Mouse (Mus musculus) heart, postnatal 0 days (tissue): Measurements from ENCODE around the gene Wipf2. TPM values are rescaled to one million over a fixed set of nuclear protein-coding genes. Genes with fewer than 3 reads are reported as not detected.

Experiments
- ATAC-seq: fragments of 200-750 bp; cut with Nextera tagmentation; 2 replicates; pipeline ENCODE4 v1.8.0; 2017; ENCODE audit warnings: low read depth, moderate number of reproducible peaks, moderate library complexity; ENCODE audit not compliant: insufficient read depth
- DNase-seq: peaks from one replicate; pipeline ENCODE4 v3.0.0-alpha.2; 2016; ENCODE audit warnings: low spot score
- H3K27ac ChIP-seq: fragments of 300-500 bp; sonication (generic); 2 replicates; pipeline ENCODE4 v1.5.1; 2014; ENCODE audit warnings: low read depth, mild to moderate bottlenecking
- H3K27me3 ChIP-seq: fragments of 300-500 bp; sonication (generic); 2 replicates; pipeline ENCODE4 v1.6.1; 2014; ENCODE audit warnings: low read length, mixed read lengths; ENCODE audit not compliant: control insufficient read depth, insufficient read depth
- H3K36me3 ChIP-seq: fragments of 300-500 bp; sonication (generic); replicated peaks from 2 replicates; pipeline ENCODE4 v1.6.1; 2014; ENCODE audit warnings: low read length, mixed read lengths; ENCODE audit not compliant: control insufficient read depth, insufficient read depth
- H3K4me1 ChIP-seq: fragments of 300-500 bp; sonication (generic); 2 replicates; pipeline ENCODE4 v1.6.1; 2014; ENCODE audit warnings: antibody characterized with exemption; ENCODE audit not compliant: control insufficient read depth, insufficient read depth
- H3K4me2 ChIP-seq: fragments of 300-500 bp; sonication (generic); 2 replicates; pipeline ENCODE4 v1.6.1; 2014; ENCODE audit warnings: low read depth, mild to moderate bottlenecking, low read length, moderate library complexity
- H3K4me3 ChIP-seq: fragments of 300-500 bp; sonication (generic); 2 replicates; pipeline ENCODE4 v1.5.1; 2014; ENCODE audit warnings: low read depth, low read length
- H3K9ac ChIP-seq: fragments of 300-500 bp; sonication (generic); replicated peaks from 2 replicates; pipeline ENCODE4 v1.6.1; 2014; ENCODE audit warnings: low read depth, low read length, mixed read lengths
- H3K9me3 ChIP-seq: fragments of 300-500 bp; sonication (generic); replicated peaks from 2 replicates; pipeline ENCODE4 v1.6.1; 2016; ENCODE audit warnings: low read length; ENCODE audit not compliant: control insufficient read depth
- CTCF ChIP-seq: IDR thresholded peaks from 2 replicates; pipeline ENCODE4 v1.5.1; 2016; ENCODE audit warnings: antibody characterized with exemption, control low read depth, low read depth
- EP300 ChIP-seq: IDR thresholded peaks from 2 replicates; pipeline ENCODE4 v1.6.1; 2016; ENCODE audit warnings: antibody characterized with exemption, low read depth
- WGBS: fragments of 180-500 bp; shearing (Covaris S2); extraction: QIAGEN DNeasy Blood & Tissue Kit; methylation state at CpG from one replicate; pipeline ENCODE4 v1.1.7; 2014; 5-methylcytosine and 5-hydroxymethylcytosine counted together
- polyA plus RNA-seq: library from polyadenylated mRNA; unstranded; fragments of >200 nt; fragmentation: Nextera tagmentation; extraction: Ambion mirVana; gene quantifications from 2 replicates; pipeline ENCODE4 v1.2.1, GENCODE M21; 2015
- total RNA-seq: library from RNA; depleted of rRNA; stranded (reverse); fragments of >200 nt; gene quantifications from 2 replicates; pipeline ENCODE4 v1.2.3, GENCODE M21; 2014; ENCODE audit warnings: low replicate concordance

Wipf2 gene
- total and polyA plus RNA-seq, 2 experiments from 2014 or later, result 1.8 to 6.2 TPM

DNA sequence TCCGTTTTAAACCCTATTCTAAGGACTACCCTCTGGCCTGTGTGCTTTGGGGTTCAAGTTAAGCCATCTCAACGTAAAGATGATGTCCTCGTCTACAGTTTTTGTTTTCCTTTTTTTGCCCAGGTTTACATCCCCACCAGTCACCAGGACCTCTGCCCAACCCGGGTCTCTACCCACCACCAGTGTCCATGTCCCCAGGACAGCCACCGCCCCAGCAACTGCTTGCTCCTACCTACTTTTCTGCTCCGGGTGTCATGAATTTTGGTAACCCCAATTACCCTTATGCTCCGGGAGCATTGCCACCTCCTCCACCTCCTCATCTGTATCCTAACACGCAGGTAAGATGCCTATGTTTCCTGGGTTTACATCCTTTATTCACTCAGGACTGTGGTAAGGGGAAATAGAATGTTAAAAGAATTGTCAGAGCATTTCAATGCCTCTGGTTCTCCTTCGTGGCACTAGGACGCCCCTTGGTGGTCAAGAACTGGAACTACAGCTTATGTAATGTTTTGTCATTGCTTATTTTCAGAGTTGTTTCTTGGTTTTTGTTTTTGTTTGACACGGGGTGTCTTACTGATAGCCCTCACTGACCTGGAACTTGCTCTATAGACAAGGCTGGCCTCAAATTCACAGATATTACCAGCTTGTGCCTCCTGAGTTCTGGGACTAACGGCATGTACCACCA is 34.2 kb upstream of the Wipf2 start:
- Histone ChIP-seq H3K9ac (no peak overlapping the region), H3K9me3 (no peaks in the 10 kb centered on the region), H3K4me3 (no peak overlapping the region), H3K4me1 (no peaks in the 10 kb centered on the region), H3K27me3 (no peaks in the 10 kb centered on the region), H3K36me3 (peaks cover 67% of the 10 kb centered on the region), H3K27ac (0 out of 2 replicates have a peak overlapping the region, but pooled peaks have one; percentile 30), H3K4me2 (no peak overlapping the region)
- 65% methylated on average over 12 of the region's 12 CpGs for WGBS
- TF ChIP-seq EP300 (no peak), CTCF (peak; percentile 82)
- no peak for ATAC-seq
- peak; percentile 71 for DNase-seq

DNA sequence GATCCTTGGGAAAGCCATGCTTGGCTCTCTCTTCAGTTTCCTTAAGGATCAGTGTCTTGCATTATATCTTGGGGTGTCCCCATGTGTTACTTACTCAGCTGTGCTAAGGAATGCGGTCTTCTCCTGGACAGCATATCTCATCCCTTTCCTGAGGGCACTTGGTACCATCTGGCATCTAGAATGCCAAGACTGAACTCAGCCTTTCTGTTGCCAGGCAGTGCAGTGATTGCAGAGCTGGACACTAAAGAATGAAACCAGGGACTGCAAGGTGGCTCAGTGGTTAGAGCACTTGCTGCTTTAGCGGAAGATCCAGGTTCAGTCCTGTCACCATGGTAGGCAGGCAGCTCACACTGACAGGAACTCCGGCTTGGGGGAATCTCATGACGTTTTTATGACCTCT is 33.6 kb upstream of the Wipf2 start:
- no peak for ATAC-seq
- no peak overlapping the region for H3K4me3 ChIP-seq
- H3K9me3 ChIP-seq, result no peaks in the 10 kb centered on the region
- no peaks in the 10 kb centered on the region for H3K27me3 ChIP-seq
- H3K4me2 ChIP-seq, result no peak overlapping the region
- TF ChIP-seq EP300 (no peak), CTCF (no peak)
- no peak for DNase-seq
- H3K9ac ChIP-seq, result no peak overlapping the region
- WGBS, result 74% methylated on average over 4 of the region's 4 CpGs
- no peaks in the 10 kb centered on the region for H3K4me1 ChIP-seq
- H3K36me3 ChIP-seq, result peaks cover 61% of the 10 kb centered on the region
- H3K27ac ChIP-seq, result no peak overlapping the region

DNA sequence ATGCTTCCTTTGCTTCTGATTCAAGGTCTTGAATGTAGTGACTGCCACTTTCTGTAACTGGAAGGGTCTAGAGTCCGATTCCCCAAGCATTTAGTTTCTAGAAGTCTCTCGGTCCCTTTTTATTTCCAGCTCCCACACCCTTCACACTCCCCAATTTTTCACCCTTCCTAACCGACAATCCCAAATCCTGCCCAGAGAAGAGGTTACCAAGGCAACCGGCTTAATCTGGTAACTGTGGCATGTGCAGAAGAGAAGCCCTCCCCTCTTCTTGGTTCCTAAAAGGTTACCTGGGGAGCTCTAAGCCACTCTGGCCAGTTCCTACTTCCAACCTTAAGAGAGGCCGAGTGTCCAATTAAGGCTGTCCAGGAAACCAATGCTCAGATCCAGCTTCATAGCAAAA is 28.1 kb upstream of the Wipf2 start:
- H3K36me3 ChIP-seq, result peaks cover 28% of the 10 kb centered on the region
- peaks cover 11% of the 10 kb centered on the region; the same call in 1 of the 2 replicates for H3K4me1 ChIP-seq
- no peak overlapping the region for H3K27ac ChIP-seq
- H3K4me2 ChIP-seq, result no peak overlapping the region
- ATAC-seq (no peak), DNase-seq (no peak)
- TF ChIP-seq CTCF (no peak), EP300 (no peak)
- H3K9me3 ChIP-seq, result no peaks in the 10 kb centered on the region
- 60% methylated on average over 5 of the region's 5 CpGs for WGBS
- H3K9ac ChIP-seq, result no peak overlapping the region
- H3K4me3 ChIP-seq, result no peak overlapping the region
- peaks cover 8% of the 10 kb centered on the region; the same call in 1 of the 2 replicates for H3K27me3 ChIP-seq

DNA sequence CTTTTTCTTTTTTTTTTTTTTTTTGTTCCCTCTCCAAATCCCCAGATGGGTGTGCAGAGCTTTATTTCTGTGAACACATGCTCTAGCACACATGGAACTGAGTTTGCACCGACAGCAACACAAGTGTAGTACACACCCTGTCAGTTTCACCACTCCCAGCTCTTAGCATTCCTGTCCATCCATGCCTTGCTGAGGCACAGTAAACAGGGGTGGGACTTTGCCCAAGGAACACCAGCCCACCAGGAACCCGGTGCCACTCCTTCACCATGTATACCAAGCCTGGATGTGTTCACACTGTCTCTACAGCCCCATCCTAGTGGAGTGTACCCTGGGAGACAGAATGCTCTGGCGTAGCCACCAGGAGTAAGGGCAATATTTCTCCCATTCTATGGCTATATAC is 27.7 kb upstream of the Wipf2 start:
- Histone ChIP-seq H3K9ac (no peak overlapping the region), H3K4me3 (no peak overlapping the region), H3K4me2 (no peak overlapping the region), H3K4me1 (peaks cover 11% of the 10 kb centered on the region; the same call in 1 of the 2 replicates), H3K36me3 (peaks cover 28% of the 10 kb centered on the region), H3K27me3 (peaks cover 8% of the 10 kb centered on the region; the same call in 1 of the 2 replicates), H3K27ac (no peak overlapping the region), H3K9me3 (no peaks in the 10 kb centered on the region)
- ATAC-seq (no peak), DNase-seq (no peak)
- TF ChIP-seq CTCF, result no peak
- TF ChIP-seq EP300, result no peak
- 46% methylated on average over 3 of the region's 3 CpGs for WGBS

DNA sequence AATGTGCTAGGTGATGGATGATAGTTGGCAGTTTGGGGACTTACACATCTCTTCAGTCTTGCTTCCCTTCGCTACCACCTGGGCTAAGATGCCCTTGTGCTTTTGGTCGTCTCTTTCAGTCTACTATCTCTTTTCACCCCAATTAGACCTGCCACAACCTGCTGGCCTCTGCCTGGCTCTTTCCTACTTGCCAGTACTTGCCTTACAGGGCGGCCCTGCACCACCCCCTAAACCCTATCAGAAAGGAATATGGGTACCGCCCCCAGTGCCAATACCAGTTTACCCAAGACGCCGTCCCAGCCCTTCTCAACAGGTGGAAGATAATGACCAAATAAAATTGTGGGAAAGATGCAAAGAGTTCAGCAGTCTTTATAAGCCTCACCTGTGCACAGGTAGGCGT is 27.3 kb upstream of the Wipf2 start:
- Histone ChIP-seq H3K4me3 (peak overlapping the region; percentile 72), H3K9ac (no peak overlapping the region), H3K9me3 (no peaks in the 10 kb centered on the region), H3K4me2 (peak overlapping the region; percentile 99), H3K36me3 (peaks cover 24% of the 10 kb centered on the region), H3K27me3 (peaks cover 8% of the 10 kb centered on the region; the same call in 1 of the 2 replicates), H3K4me1 (peaks cover 11% of the 10 kb centered on the region; the same call in 1 of the 2 replicates), H3K27ac (no peak overlapping the region)
- 31% methylated on average over 7 of the region's 7 CpGs for WGBS
- no peak for ATAC-seq
- TF ChIP-seq EP300, result no peak
- TF ChIP-seq CTCF, result no peak
- no peak for DNase-seq
